Mouse (Mus musculus) spleen, adult 2 months (tissue): ENCODE measurements around the gene Plppr1. TPM values are rescaled to one million over a fixed set of nuclear protein-coding genes. Genes with fewer than 3 reads are reported as not detected.

Source experiments
- DNase-seq, 2 experiments: peaks; one replicate each; pipeline versions ENCODE4 v3.0.0 to v3.0.0-alpha.2; 2012 to 2021; ENCODE audit warnings: low spot score in 2 of 2, low read depth in 1 of 2
- H3K27ac ChIP-seq: fragments of 200-500 bp; 2 replicates; pipeline ENCODE4 v1.5.1; 2012; ENCODE audit warnings: low read length, inconsistent platforms; ENCODE audit not compliant: insufficient read depth
- H3K27me3 ChIP-seq: fragments of 200-500 bp; 2 replicates; pipeline ENCODE4 v1.6.1; 2012; ENCODE audit warnings: mild to moderate bottlenecking, moderate library complexity, low read length, inconsistent platforms; ENCODE audit not compliant: control insufficient read depth, insufficient read depth
- H3K36me3 ChIP-seq: fragments of 200-500 bp; 2 replicates; pipeline ENCODE4 v1.6.1; 2012; ENCODE audit warnings: mild to moderate bottlenecking, low read length, inconsistent platforms; ENCODE audit not compliant: control insufficient read depth, insufficient read depth
- H3K4me1 ChIP-seq: fragments of 200-500 bp; 2 replicates; pipeline ENCODE4 v1.6.1; 2011; ENCODE audit warnings: inconsistent platforms; ENCODE audit not compliant: control insufficient read depth, insufficient read depth, insufficient read length
- H3K4me3 ChIP-seq: fragments of 200-500 bp; 2 replicates; pipeline ENCODE4 v1.5.1; 2011; ENCODE audit warnings: mild to moderate bottlenecking, inconsistent platforms; ENCODE audit not compliant: insufficient read depth, insufficient read length; ENCODE audit errors: extremely low read depth
- CTCF ChIP-seq: fragments of 200-500 bp; IDR thresholded peaks from 2 replicates; pipeline ENCODE4 v1.5.1; 2011; ENCODE audit warnings: mild to moderate bottlenecking, inconsistent platforms; ENCODE audit not compliant: insufficient read depth, insufficient read length, insufficient replicate concordance; ENCODE audit errors: extremely low read depth
- POLR2A ChIP-seq: fragments of 200-500 bp; IDR thresholded peaks from 2 replicates; pipeline ENCODE4 v1.6.1; 2011; ENCODE audit warnings: low read depth, low read length, inconsistent platforms
- WGBS: fragments of 180-500 bp; shearing (Covaris S2); methylation state at CpG from one replicate; pipeline ENCODE4 v1.1.7; 2018; 5-methylcytosine and 5-hydroxymethylcytosine counted together
- polyA plus RNA-seq: library from polyadenylated mRNA; depleted of rRNA; stranded (reverse); fragments of >200 nt; gene quantifications from 2 replicates; pipeline ENCODE4 v1.2.3, GENCODE M21; 2012

Plppr1 gene
- polyA plus RNA-seq, 1 experiment, result 0.16 TPM

DNA sequence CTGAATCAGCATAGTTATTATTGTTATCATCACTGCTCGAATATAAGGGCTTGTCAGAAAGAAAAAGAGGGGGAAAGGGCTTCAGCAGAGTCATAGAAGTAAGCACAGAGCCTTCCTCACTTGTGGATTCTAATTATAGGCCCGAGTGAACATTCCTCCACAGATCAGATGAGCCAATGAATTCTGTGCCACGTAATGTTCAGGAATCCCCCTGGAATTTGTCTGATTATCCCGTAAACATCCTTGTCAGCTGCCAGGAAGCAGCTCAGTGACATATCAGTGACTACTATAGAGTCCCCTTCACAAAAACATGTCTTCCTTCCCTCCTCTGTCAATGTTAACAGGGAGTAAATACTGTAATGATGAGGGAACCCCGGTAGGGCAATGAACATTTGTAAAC, 50.9 kb downstream of the Plppr1 start:
- DNase-seq, result no peak
- Histone ChIP-seq H3K27me3 (no peaks in the 10 kb centered on the region), H3K36me3 (no peaks in the 10 kb centered on the region), H3K4me1 (no peaks in the 10 kb centered on the region), H3K27ac (no peak overlapping the region), H3K4me3 (no peak overlapping the region)
- 64% methylated on average over 5 of the region's 5 CpGs for WGBS
- TF ChIP-seq POLR2A, result no peak
- TF ChIP-seq CTCF, result no peak

DNA sequence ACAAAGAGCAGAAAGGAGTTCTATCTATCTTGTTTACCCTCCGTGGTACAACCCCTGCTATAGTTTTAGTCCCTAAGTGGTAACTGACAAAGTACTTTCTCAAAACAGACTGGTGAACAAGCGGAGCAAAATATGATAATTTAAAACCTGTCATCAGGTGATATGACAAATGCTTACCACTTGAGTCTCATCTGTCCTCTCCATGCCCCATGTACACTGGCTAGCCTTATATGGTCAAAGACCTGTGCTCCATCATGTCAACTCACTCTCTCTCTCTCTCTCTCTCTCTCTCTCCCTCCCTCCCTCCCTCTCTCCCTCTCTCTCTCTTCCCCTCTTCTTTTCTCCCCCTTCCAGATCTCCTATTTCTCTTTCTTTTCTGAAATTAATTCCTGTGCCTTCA, 59.8 kb downstream of the Plppr1 start:
- Histone ChIP-seq H3K27ac (no peak overlapping the region), H3K36me3 (no peaks in the 10 kb centered on the region), H3K4me1 (no peaks in the 10 kb centered on the region), H3K27me3 (no peaks in the 10 kb centered on the region), H3K4me3 (no peak overlapping the region)
- DNase-seq, result no peak
- no peak for TF ChIP-seq POLR2A
- TF ChIP-seq CTCF, result no peak
- WGBS, result 80% methylated on average over 2 of the region's 2 CpGs

DNA sequence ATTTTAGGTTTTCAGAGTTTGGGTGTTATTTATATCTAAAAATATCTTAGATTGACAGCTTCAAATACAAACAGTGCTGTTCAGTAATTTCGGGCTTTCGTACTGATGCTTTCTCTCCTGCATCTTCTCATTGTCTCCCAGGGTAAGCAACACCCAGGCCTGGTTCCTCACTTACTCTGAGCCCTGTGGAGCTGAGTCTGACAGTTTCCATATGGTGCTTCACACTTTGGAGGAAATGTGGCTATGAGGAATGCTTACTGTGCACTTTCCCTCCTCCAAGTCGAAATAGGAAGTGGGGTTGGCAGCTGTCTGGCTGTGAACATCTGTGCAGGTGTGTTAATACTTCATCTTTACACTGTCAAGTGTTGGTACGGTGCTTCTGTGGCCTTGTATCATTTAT, 85.7 kb downstream of the Plppr1 start:
- no peak for DNase-seq
- TF ChIP-seq POLR2A (no peak), CTCF (no peak)
- H3K27ac ChIP-seq, result no peak overlapping the region
- H3K36me3 ChIP-seq, result no peaks in the 10 kb centered on the region
- no peak overlapping the region for H3K4me3 ChIP-seq
- H3K4me1 ChIP-seq, result no peaks in the 10 kb centered on the region
- 58% methylated on average over 4 of the region's 4 CpGs for WGBS
- H3K27me3 ChIP-seq, result no peaks in the 10 kb centered on the region

DNA sequence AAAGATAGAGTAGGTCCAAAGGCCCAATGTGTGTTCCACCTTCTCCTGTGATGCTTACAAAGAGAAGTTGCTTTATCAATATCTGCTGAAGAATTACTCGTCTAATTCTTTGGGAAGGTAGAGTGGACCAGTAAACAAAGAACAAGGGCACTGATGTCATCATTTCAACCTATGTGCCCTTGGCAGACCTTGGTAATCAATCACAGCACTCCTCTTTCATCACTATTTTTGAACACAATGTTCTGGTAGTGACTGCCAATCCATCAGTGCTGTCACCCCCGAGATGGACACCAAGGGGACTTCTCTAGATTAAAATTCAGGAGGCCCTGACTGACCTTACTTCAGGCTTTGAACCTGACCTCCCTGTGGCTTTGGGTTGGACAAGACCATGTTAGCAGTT, 89.7 kb downstream of the Plppr1 start:
- Histone ChIP-seq H3K27ac (no peak overlapping the region), H3K4me3 (no peak overlapping the region), H3K27me3 (no peaks in the 10 kb centered on the region), H3K4me1 (no peaks in the 10 kb centered on the region), H3K36me3 (no peaks in the 10 kb centered on the region)
- DNase-seq, result no peak
- no peak for TF ChIP-seq CTCF
- TF ChIP-seq POLR2A, result no peak
- WGBS, result 74% methylated on average over 2 of the region's 2 CpGs

DNA sequence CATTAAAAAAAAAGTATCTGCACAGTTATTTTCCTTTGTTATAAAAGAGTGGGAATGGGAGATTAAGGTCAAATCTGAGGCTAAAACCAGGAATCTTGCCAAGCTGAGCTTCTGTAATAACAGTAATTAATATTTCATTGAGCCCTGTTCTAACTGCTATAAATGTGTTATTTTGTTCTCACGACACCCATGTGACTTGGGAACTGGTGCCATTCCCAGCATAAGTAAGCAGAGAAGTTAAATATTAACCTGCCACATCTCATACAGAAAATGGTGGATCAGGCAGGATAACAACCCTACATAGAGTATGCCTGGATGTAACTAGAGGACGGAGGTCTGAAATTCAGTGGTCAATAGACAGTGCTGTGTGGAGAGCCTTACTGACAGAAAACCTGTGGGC, 90.2 kb downstream of the Plppr1 start:
- WGBS, result 92% methylated on average over 2 of the region's 2 CpGs
- no peak for DNase-seq
- Histone ChIP-seq H3K4me3 (no peak overlapping the region), H3K27me3 (no peaks in the 10 kb centered on the region), H3K36me3 (no peaks in the 10 kb centered on the region), H3K4me1 (no peaks in the 10 kb centered on the region), H3K27ac (no peak overlapping the region)
- TF ChIP-seq POLR2A (no peak), CTCF (no peak)

DNA sequence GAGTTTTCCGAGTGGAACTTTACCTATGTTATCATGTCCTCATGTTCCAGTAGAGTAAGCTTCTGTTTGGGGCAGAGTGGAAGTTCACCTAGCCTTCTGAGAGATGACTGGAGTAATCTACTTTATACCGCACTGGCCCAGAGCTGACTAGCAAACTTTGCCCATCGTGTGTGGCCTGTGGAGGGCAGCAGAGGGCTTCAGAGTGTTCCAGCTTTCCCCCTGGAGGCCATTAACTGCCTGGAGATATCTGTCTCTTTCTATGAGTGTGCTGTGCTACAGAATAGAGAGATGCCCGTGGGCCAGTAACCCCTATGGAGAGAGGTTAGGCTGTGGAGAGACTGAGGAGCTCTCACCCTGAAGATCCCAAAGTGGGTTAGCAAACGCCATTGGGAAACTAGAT, 94.8 kb downstream of the Plppr1 start:
- no peaks in the 10 kb centered on the region for H3K36me3 ChIP-seq
- no peak overlapping the region for H3K27ac ChIP-seq
- H3K4me3 ChIP-seq, result no peak overlapping the region
- TF ChIP-seq CTCF, result peak; percentile 66; the same call in 1 of the 2 replicates
- no peak for TF ChIP-seq POLR2A
- peak in 1 of 2 experiments; percentile 50 for DNase-seq
- no peaks in the 10 kb centered on the region for H3K4me1 ChIP-seq
- 41% methylated on average over 5 of the region's 5 CpGs for WGBS
- no peaks in the 10 kb centered on the region for H3K27me3 ChIP-seq

DNA sequence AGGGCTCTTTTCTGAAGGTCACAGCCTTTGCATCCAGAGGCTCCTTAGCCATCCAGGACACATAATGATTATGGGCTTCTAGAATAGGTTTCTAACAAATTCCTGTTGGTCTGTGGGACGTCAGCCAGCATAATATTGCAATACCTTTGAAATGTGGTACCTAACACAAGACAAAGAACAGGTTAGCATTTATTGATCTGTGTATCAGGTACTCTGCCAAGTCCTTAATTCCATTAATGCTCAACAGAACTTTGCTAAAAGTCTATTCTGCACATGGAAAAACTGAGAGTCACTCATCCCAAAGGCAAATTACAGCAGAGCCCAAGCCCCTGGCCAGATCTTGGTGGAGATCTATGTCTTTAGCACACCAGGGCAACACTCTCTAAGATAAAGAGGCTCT, 97.7 kb downstream of the Plppr1 start:
- no peaks in the 10 kb centered on the region for H3K36me3 ChIP-seq
- H3K27ac ChIP-seq, result no peak overlapping the region
- H3K4me3 ChIP-seq, result no peak overlapping the region
- TF ChIP-seq CTCF, result no peak
- TF ChIP-seq POLR2A, result no peak
- DNase-seq, result no peak
- H3K4me1 ChIP-seq, result no peaks in the 10 kb centered on the region
- H3K27me3 ChIP-seq, result no peaks in the 10 kb centered on the region
- 74% methylated on average over 1 of the region's 1 CpGs for WGBS
